Mouse (Mus musculus): ENCODE measurements around the gene Pfdn6.
"Not testable (repeated sequence)": the region's sequence is repeated elsewhere in the genome, so short reads cannot be mapped to it uniquely, and the experiment has no call there.

The Pfdn6 gene

GRCm38 (mm10) chr17:33892429-33892828 is 47.7 kb downstream of the Pfdn6 start:
- no peak for DNase-seq

- DNase-seq = not testable (repeated sequence)
Measured at GRCm38 (mm10) chr17:33891892-33892291, 48.3 kb downstream of the Pfdn6 start.

GRCm38 (mm10) chr17:33891357-33891756 is 48.8 kb downstream of the Pfdn6 start:
- DNase-seq = no peak

- DNase-seq = peak; percentile 99 to 100
Measured at GRCm38 (mm10) chr17:33890533-33891059, 49.5 kb downstream of the Pfdn6 start, which contains the start of gene Kifc1. Gene Kifc1, minus strand, starts transcription at chr17:33890661.

- not testable (repeated sequence) for DNase-seq
Measured at GRCm38 (mm10) chr17:33889941-33890532, 50.1 kb downstream of the Pfdn6 start.

Data from cerebellum, postnatal 36 days (tissue).